18 mouse cellular contexts compared by ENCODE assay signal in genomic region chr16:52250935-52251334, GRCm38 (mm10).
DNase-seq lines count a peak whose midpoint lies in the region; ATAC-seq and TF ChIP-seq lines count a peak whose summit lies in the region.
"Had no signal": no experiment of that assay in that cellular context is flagged by ENCODE, and none has a peak within 500 bp of the region (broad histone marks: within the 10 kb centered on the region; RNA-seq: fewer than 3 reads in every experiment).

No protein-coding gene starts in this region.

- peaks cover 9% of the 10 kb centered on the region for H3K4me1 ChIP-seq in liver, adult 2 months (ENCODE audit: control insufficient read depth, insufficient read depth, low read length)
- no peaks in the 10 kb centered on the region for H3K4me1 ChIP-seq in liver, postnatal 0 days (ENCODE audit: insufficient read depth)

- H3K27ac ChIP-seq in liver, adult 2 months (replicated peaks; ENCODE audit: insufficient read depth, low read depth, low read length) = no peak overlapping the region
- H3K27ac ChIP-seq in liver, postnatal 0 days (ENCODE audit: low read depth) = no peak overlapping the region

- no peaks in the 10 kb centered on the region for H3K9me3 ChIP-seq in liver, postnatal 0 days (ENCODE audit: low read length)

- TF ChIP-seq EP300 in liver, postnatal 0 days (IDR thresholded peaks at IDR 0.05; ENCODE audit: low read depth) = no peak

- no peak for TF ChIP-seq CTCF in liver, adult 2 months (IDR thresholded peaks at IDR 0.05; ENCODE audit: low read depth, low read length)
- TF ChIP-seq CTCF in liver, postnatal 0 days (IDR thresholded peaks at IDR 0.05; ENCODE audit: low read depth) = no peak

- no peaks in the 10 kb centered on the region for H3K79me2 ChIP-seq in liver, adult 2 months (ENCODE audit: control insufficient read depth, insufficient read depth, low read length)

- peaks cover 4% of the 10 kb centered on the region; the same call in 1 of the 2 replicates for H3K36me3 ChIP-seq in liver, adult 2 months (ENCODE audit: control insufficient read depth, insufficient read depth, low read length)
- H3K36me3 ChIP-seq in liver, postnatal 0 days (replicated peaks; ENCODE audit: insufficient read depth, low read length) = 0 out of 2 replicates have a peak, but pooled peaks cover 8% of the 10 kb centered on the region
- H3K36me3 ChIP-seq: G1E had no signal

- no peak for TF ChIP-seq POLR2A in liver, adult 2 months (IDR thresholded peaks at IDR 0.05; ENCODE audit: extremely low read depth, insufficient read depth, low read length)

- H3K9ac ChIP-seq in liver, adult 2 months (ENCODE audit: low read depth, low read length) = no peak overlapping the region
- H3K9ac ChIP-seq in liver, postnatal 0 days (replicated peaks) = no peak overlapping the region

- DNase-seq in liver, adult 2 months (ENCODE audit: extremely low read depth, low read depth, low spot score) = peak; percentile 82
- no peak for DNase-seq in liver, postnatal 0 days
- DNase-seq: adrenal gland, adult 2 months; adrenal gland, adult 8-10 months; adrenal gland, postnatal 10 days; adrenal gland, postnatal 14 days; adrenal gland, postnatal 25 days; adrenal gland, postnatal 36 days; B cell, adult 2 months; cerebellum, adult 11 months; cerebellum, adult 11-12 months; cerebellum, adult 18-20 months; cerebellum, adult 2 months had no signal

- H3K4me2 ChIP-seq in liver, postnatal 0 days (ENCODE audit: low read depth, low read length) = no peak overlapping the region

- ATAC-seq in liver, postnatal 0 days = no peak
- ATAC-seq: activated CD4-positive, CD25-positive, alpha-beta regulatory T cell, adult 4 months; CD4-positive, CD25-positive, alpha-beta regulatory T cell, adult 4 months; Patski had no signal

- no peaks in the 10 kb centered on the region for H3K27me3 ChIP-seq in liver, adult 2 months (ENCODE audit: control insufficient read depth, insufficient read depth, low read length)
- no peaks in the 10 kb centered on the region for H3K27me3 ChIP-seq in liver, postnatal 0 days (ENCODE audit: insufficient read depth, low read length)
- H3K27me3 ChIP-seq: CH12.LX had no signal

- WGBS in liver, adult 2 months = 26% methylated on average over 4 of the region's 4 CpGs
- WGBS in liver, postnatal 0 days (ENCODE audit: insufficient replicate concordance) = 80% methylated on average over 4 of the region's 4 CpGs

- H3K4me3 ChIP-seq in liver, adult 2 months (ENCODE audit: insufficient read depth, low read depth, low read length) = no peak overlapping the region
- H3K4me3 ChIP-seq in liver, postnatal 0 days (ENCODE audit: low read depth, low read length) = no peak overlapping the region
